Mouse (Mus musculus): Measurements from ENCODE around the gene Tie1. TPM values are rescaled to one million over a fixed set of nuclear protein-coding genes. Genes with fewer than 3 reads are reported as not detected.

Tie1 gene
- polyA plus RNA-seq, 1 experiment = 28.3 TPM

DNA sequence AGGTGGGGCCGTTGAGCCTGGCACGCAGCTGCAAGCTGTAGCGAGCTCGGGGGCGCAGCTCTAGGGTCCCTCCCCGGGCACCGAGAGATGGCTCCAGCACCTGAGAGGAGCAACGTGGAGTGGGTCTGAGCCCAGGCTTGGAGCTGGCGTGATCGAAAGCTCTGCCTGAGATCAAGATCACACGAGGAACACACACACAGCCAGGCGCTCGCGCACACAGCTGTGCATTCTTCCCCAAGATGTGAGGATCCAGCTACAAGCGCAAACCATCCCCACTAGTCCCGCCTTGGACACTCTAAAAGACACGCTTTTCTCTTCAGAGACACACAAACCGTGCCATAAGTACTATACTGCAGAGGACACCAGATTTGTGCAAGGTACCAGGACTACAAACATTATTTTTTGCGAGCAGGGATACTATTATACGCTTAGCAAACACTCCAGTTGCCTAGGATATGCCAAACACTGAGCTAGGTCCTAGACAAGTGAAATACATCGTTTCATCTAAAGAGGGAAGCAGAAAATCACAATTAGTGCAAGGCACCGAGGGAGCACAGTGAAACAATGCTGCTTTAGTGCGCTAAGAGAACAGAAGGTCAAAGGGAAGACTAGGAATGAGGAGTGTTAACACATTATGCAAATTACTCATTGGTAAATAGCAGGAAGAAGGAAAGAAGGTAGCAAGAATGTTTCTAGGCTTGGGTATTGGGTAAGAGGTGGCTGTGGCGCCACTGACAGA, 43.3 kb downstream of the Tie1 start:
- H3K27me3 ChIP-seq (ENCODE audit: control insufficient read depth, insufficient read depth, low read length) = no peaks in the 10 kb centered on the region
- H3K36me3 ChIP-seq (ENCODE audit: control insufficient read depth, insufficient read depth, low read length) = no peaks in the 10 kb centered on the region
- H3K4me3 ChIP-seq (ENCODE audit: extremely low read depth, insufficient read depth, insufficient read length) = no peak overlapping the region
- no peaks in the 10 kb centered on the region; the same call in 1 of the 2 replicates for H3K4me1 ChIP-seq (ENCODE audit: control insufficient read depth, insufficient read depth, insufficient read length)
- WGBS = 85% methylated on average over 24 of the region's 24 CpGs
- DNase-seq (ENCODE audit: low read depth in 1 of 2, low spot score in 2 of 2) = no peak
- TF ChIP-seq CTCF (IDR thresholded peaks at IDR 0.05; ENCODE audit: extremely low read depth, insufficient read depth, insufficient read length, insufficient replicate concordance) (no peak), POLR2A (IDR thresholded peaks at IDR 0.05; ENCODE audit: low read depth, low read length) (no peak)
- H3K27ac ChIP-seq (ENCODE audit: insufficient read depth, low read length) = no peak overlapping the region

- no peak overlapping the region for H3K4me3 ChIP-seq (ENCODE audit: extremely low read depth, insufficient read depth, insufficient read length)
- DNase-seq (ENCODE audit: low read depth in 1 of 2, low spot score in 2 of 2) = no peak
These were observed 44.0 kb downstream of the Tie1 start for GRCm38 (mm10) chr4:118445781-118446414.

DNA sequence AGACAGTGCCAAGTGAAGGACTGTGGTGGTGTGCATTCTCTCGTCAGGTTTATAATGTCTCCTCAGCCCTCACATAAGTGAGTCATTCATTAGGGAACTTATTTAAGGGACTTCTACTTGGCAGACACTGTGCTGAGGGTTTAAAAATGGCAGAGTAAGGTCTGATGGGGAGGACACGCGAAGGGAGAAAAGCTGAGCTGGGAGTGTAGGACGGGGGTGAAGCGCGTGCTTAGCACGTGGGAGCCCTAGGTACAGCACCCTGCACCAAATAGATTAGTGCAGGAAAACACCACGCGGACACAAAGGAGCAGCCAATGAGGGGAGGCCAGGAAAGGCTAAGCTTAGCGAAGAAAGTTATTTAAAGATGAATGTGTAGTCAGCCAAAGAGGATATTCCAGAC, 44.8 kb downstream of the Tie1 start:
- Histone ChIP-seq H3K4me1 (ENCODE audit: control insufficient read depth, insufficient read depth, insufficient read length) (no peaks in the 10 kb centered on the region; the same call in 1 of the 2 replicates), H3K36me3 (ENCODE audit: control insufficient read depth, insufficient read depth, low read length) (no peaks in the 10 kb centered on the region), H3K27me3 (ENCODE audit: control insufficient read depth, insufficient read depth, low read length) (no peaks in the 10 kb centered on the region), H3K27ac (ENCODE audit: insufficient read depth, low read length) (no peak overlapping the region), H3K4me3 (ENCODE audit: extremely low read depth, insufficient read depth, insufficient read length) (no peak overlapping the region)
- TF ChIP-seq POLR2A (IDR thresholded peaks at IDR 0.05; ENCODE audit: low read depth, low read length) (no peak), CTCF (IDR thresholded peaks at IDR 0.05; ENCODE audit: extremely low read depth, insufficient read depth, insufficient read length, insufficient replicate concordance) (no peak)
- 90% methylated on average over 10 of the region's 10 CpGs for WGBS
- DNase-seq (ENCODE audit: low read depth in 1 of 2, low spot score in 2 of 2) = no peak

More at GRCm38 (mm10) chr4:118445781-118446414, 44.0 kb downstream of the Tie1 start:
- TF ChIP-seq CTCF (IDR thresholded peaks at IDR 0.05; ENCODE audit: extremely low read depth, insufficient read depth, insufficient read length, insufficient replicate concordance) (no peak), POLR2A (IDR thresholded peaks at IDR 0.05; ENCODE audit: low read depth, low read length) (no peak)
- no peaks in the 10 kb centered on the region for H3K36me3 ChIP-seq (ENCODE audit: control insufficient read depth, insufficient read depth, low read length)
- no peaks in the 10 kb centered on the region; the same call in 1 of the 2 replicates for H3K4me1 ChIP-seq (ENCODE audit: control insufficient read depth, insufficient read depth, insufficient read length)
- no peak overlapping the region for H3K27ac ChIP-seq (ENCODE audit: insufficient read depth, low read length)
- H3K27me3 ChIP-seq (ENCODE audit: control insufficient read depth, insufficient read depth, low read length) = no peaks in the 10 kb centered on the region
- WGBS = 86% methylated on average over 18 of the region's 18 CpGs

DNA sequence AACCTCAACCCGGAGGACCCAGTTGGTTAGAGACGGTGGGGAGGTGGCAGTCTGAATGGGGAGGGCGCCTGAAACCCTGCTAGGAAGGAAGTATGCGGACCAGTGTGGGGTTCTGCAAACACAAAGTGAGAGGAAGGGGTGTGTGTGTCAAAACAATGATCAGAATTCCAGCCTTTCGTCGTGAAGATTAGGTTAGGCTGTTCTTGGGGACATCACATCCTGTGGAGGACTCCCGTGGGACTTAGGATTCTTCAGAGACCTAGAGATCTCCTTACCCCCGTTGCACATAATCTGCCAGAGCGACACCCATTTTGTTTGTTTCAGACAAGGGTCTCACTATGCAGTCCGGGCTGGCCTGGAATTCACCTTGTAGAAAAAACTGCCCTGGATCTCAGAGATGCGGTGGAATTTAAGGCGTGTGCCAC, 52.0 kb downstream of the Tie1 start:
- peak in 1 of 2 experiments; percentile 12 for DNase-seq (ENCODE audit: low read depth in 1 of 2, low spot score in 2 of 2)
- H3K27ac ChIP-seq (ENCODE audit: insufficient read depth, low read length) = peak overlapping the region; percentile 87
- no peaks in the 10 kb centered on the region for H3K27me3 ChIP-seq (ENCODE audit: control insufficient read depth, insufficient read depth, low read length)
- H3K4me3 ChIP-seq (ENCODE audit: extremely low read depth, insufficient read depth, insufficient read length) = peak overlapping the region; percentile 86
- 17% methylated on average over 12 of the region's 12 CpGs for WGBS
- TF ChIP-seq POLR2A (IDR thresholded peaks at IDR 0.05; ENCODE audit: low read depth, low read length) (no peak), CTCF (IDR thresholded peaks at IDR 0.05; ENCODE audit: extremely low read depth, insufficient read depth, insufficient read length, insufficient replicate concordance) (no peak)
- H3K4me1 ChIP-seq (ENCODE audit: control insufficient read depth, insufficient read depth, insufficient read length) = peaks cover 13% of the 10 kb centered on the region; the same call in 1 of the 2 replicates
- H3K36me3 ChIP-seq (ENCODE audit: control insufficient read depth, insufficient read depth, low read length) = 0 out of 2 replicates have a peak, but pooled peaks cover 2% of the 10 kb centered on the region

GRCm38 (mm10) chr4:118436820-118437603, 52.8 kb downstream of the Tie1 start, which contains the start of gene Cdc20:
TSS of gene Cdc20 (minus strand) at chr4:118437352.
- peak within 1 kb of the TSS; percentile 86 for H3K4me3 ChIP-seq (ENCODE audit: extremely low read depth, insufficient read depth, insufficient read length)
- peaks cover 8% of the 10 kb centered on the region for H3K36me3 ChIP-seq (ENCODE audit: control insufficient read depth, insufficient read depth, low read length)
- H3K27ac ChIP-seq (ENCODE audit: insufficient read depth, low read length) = peak within 1 kb of the TSS; percentile 87
- DNase-seq (ENCODE audit: low read depth in 1 of 2, low spot score in 2 of 2) = peak; percentile 86 to 87
- no peaks in the 10 kb centered on the region for H3K27me3 ChIP-seq (ENCODE audit: control insufficient read depth, insufficient read depth, low read length)
- TF ChIP-seq CTCF (IDR thresholded peaks at IDR 0.05; ENCODE audit: extremely low read depth, insufficient read depth, insufficient read length, insufficient replicate concordance) (no peak), POLR2A (IDR thresholded peaks at IDR 0.05; ENCODE audit: low read depth, low read length) (peak; percentile 46)
- peaks cover 13% of the 10 kb centered on the region; the same call in 1 of the 2 replicates for H3K4me1 ChIP-seq (ENCODE audit: control insufficient read depth, insufficient read depth, insufficient read length)
- under 1% methylated on average over 67 of the region's 67 CpGs for WGBS

DNA sequence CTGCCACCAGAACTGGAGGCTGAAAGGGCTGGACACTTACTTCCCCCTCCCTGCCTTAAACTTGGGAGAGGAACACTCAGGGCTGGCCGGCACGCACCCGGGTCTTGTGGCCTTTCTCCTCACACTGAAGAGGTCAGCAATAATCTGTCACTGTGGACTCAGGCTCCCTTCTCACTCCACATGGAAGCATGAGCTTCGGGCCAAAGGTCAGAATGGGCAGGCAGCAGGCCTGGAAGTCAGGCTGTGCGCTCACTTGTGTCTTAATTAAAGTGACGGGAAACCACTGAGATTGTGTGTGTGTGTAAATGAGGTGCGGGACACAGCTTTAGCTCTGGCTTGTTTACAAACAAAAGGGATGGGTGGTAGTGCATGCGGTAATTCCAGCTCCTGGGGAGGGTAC, 57.5 kb downstream of the Tie1 start:
- WGBS = 92% methylated on average over 8 of the region's 8 CpGs
- peaks cover 16% of the 10 kb centered on the region for H3K36me3 ChIP-seq (ENCODE audit: control insufficient read depth, insufficient read depth, low read length)
- H3K27ac ChIP-seq (ENCODE audit: insufficient read depth, low read length) = no peak overlapping the region
- TF ChIP-seq POLR2A (IDR thresholded peaks at IDR 0.05; ENCODE audit: low read depth, low read length) (no peak), CTCF (IDR thresholded peaks at IDR 0.05; ENCODE audit: extremely low read depth, insufficient read depth, insufficient read length, insufficient replicate concordance) (no peak)
- no peaks in the 10 kb centered on the region for H3K27me3 ChIP-seq (ENCODE audit: control insufficient read depth, insufficient read depth, low read length)
- DNase-seq (ENCODE audit: low read depth in 1 of 2, low spot score in 2 of 2) = no peak
- no peak overlapping the region for H3K4me3 ChIP-seq (ENCODE audit: extremely low read depth, insufficient read depth, insufficient read length)
- H3K4me1 ChIP-seq (ENCODE audit: control insufficient read depth, insufficient read depth, insufficient read length) = peaks cover 18% of the 10 kb centered on the region; the same call in 1 of the 2 replicates
